Mouse (Mus musculus): ENCODE measurements around the gene Gm21983. TPM values are rescaled to one million over a fixed set of nuclear protein-coding genes. Genes with fewer than 3 reads are reported as not detected.

Gene Gm21983
- polyA plus RNA-seq, 1 experiment from 2014 or later: 0.20 TPM

GRCm38 (mm10) chr7:27179217-27179918 lies 1.5 kb downstream of the Gm21983 start:
- Histone ChIP-seq H3K27ac (peak overlapping the region; percentile 90), H3K4me3 (peak overlapping the region; percentile 63), H3K4me1 (replicated peaks) (peaks cover 19% of the 10 kb centered on the region), H3K9me3 (no peaks in the 10 kb centered on the region), H3K36me3 (peaks cover 31% of the 10 kb centered on the region), H3K27me3 (ENCODE audit: insufficient read depth, poor library complexity, severe bottlenecking) (no peaks in the 10 kb centered on the region)
- WGBS: 48% methylated on average over 16 of the region's 16 CpGs
- no peak for DNase-seq (ENCODE audit: low spot score)

- under 1% methylated on average over 53 of the region's 53 CpGs for WGBS
Observed at GRCm38 (mm10) chr7:27178324-27179216, 2.3 kb downstream of the Gm21983 start, which contains the start of gene Rab4b. Gene Rab4b (minus strand): TSS chr7:27178896.

GRCm38 (mm10) chr7:27177942-27178323 lies 3.0 kb downstream of the Gm21983 start:
- WGBS: 24% methylated on average over 4 of the region's 4 CpGs
- Histone ChIP-seq H3K27me3 (ENCODE audit: insufficient read depth, poor library complexity, severe bottlenecking) (no peaks in the 10 kb centered on the region), H3K4me1 (replicated peaks) (peaks cover 19% of the 10 kb centered on the region), H3K4me3 (peak overlapping the region; percentile 63), H3K36me3 (peaks cover 32% of the 10 kb centered on the region), H3K27ac (peak overlapping the region; percentile 90), H3K9me3 (no peaks in the 10 kb centered on the region)
- no peak for DNase-seq (ENCODE audit: low spot score)

More at GRCm38 (mm10) chr7:27178324-27179216, 2.3 kb downstream of the Gm21983 start, which contains the start of gene Rab4b:
- no peaks in the 10 kb centered on the region for H3K9me3 ChIP-seq
- peaks cover 19% of the 10 kb centered on the region for H3K4me1 ChIP-seq (replicated peaks)
- no peaks in the 10 kb centered on the region for H3K27me3 ChIP-seq (ENCODE audit: insufficient read depth, poor library complexity, severe bottlenecking)
- peak; percentile 100 for DNase-seq (ENCODE audit: low spot score)
- peak within 1 kb of the TSS; percentile 90 for H3K27ac ChIP-seq
- H3K36me3 ChIP-seq: peaks cover 33% of the 10 kb centered on the region
- H3K4me3 ChIP-seq: peak within 1 kb of the TSS; percentile 63

- no peak for DNase-seq (ENCODE audit: low spot score)
- Histone ChIP-seq H3K27me3 (ENCODE audit: insufficient read depth, poor library complexity, severe bottlenecking) (no peaks in the 10 kb centered on the region), H3K4me1 (replicated peaks) (peaks cover 16% of the 10 kb centered on the region), H3K9me3 (no peaks in the 10 kb centered on the region), H3K27ac (no peak overlapping the region), H3K36me3 (peaks cover 52% of the 10 kb centered on the region), H3K4me3 (no peak overlapping the region)
- WGBS: 95% methylated on average over 7 of the region's 7 CpGs
Observed at GRCm38 (mm10) chr7:27174896-27175295, 6.0 kb downstream of the Gm21983 start.

- 90% methylated on average over 15 of the region's 15 CpGs for WGBS
- no peaks in the 10 kb centered on the region for H3K27me3 ChIP-seq (ENCODE audit: insufficient read depth, poor library complexity, severe bottlenecking)
- no peaks in the 10 kb centered on the region for H3K9me3 ChIP-seq
- no peak overlapping the region for H3K27ac ChIP-seq
- peaks cover 52% of the 10 kb centered on the region for H3K36me3 ChIP-seq
- peaks cover 12% of the 10 kb centered on the region for H3K4me1 ChIP-seq (replicated peaks)
- DNase-seq (ENCODE audit: low spot score): no peak
- H3K4me3 ChIP-seq: no peak overlapping the region
Observed at GRCm38 (mm10) chr7:27174496-27174895, 6.4 kb downstream of the Gm21983 start.

GRCm38 (mm10) chr7:27170981-27171380 lies 9.9 kb downstream of the Gm21983 start:
- Histone ChIP-seq H3K36me3 (peaks cover 55% of the 10 kb centered on the region), H3K4me3 (no peak overlapping the region), H3K27ac (no peak overlapping the region), H3K27me3 (ENCODE audit: insufficient read depth, poor library complexity, severe bottlenecking) (no peaks in the 10 kb centered on the region), H3K9me3 (no peaks in the 10 kb centered on the region), H3K4me1 (replicated peaks) (peaks cover 7% of the 10 kb centered on the region)
- 89% methylated on average over 3 of the region's 3 CpGs for WGBS
- DNase-seq (ENCODE audit: low spot score): no peak

- Histone ChIP-seq H3K36me3 (peaks cover 54% of the 10 kb centered on the region), H3K4me3 (no peak overlapping the region)
Observed at GRCm38 (mm10) chr7:27168371-27168770, 12.5 kb downstream of the Gm21983 start.

GRCm38 (mm10) chr7:27167475-27168094 lies 13.3 kb downstream of the Gm21983 start:
- WGBS: 78% methylated on average over 11 of the region's 11 CpGs
- Histone ChIP-seq H3K27ac (peak overlapping the region; percentile 99), H3K4me3 (peak overlapping the region; percentile 69), H3K4me1 (replicated peaks) (peaks cover 41% of the 10 kb centered on the region), H3K27me3 (ENCODE audit: insufficient read depth, poor library complexity, severe bottlenecking) (no peaks in the 10 kb centered on the region), H3K36me3 (peaks cover 54% of the 10 kb centered on the region), H3K9me3 (no peaks in the 10 kb centered on the region)
- DNase-seq (ENCODE audit: low spot score): no peak

More at GRCm38 (mm10) chr7:27168371-27168770, 12.5 kb downstream of the Gm21983 start:
- no peaks in the 10 kb centered on the region for H3K9me3 ChIP-seq
- 90% methylated on average over 5 of the region's 5 CpGs for WGBS
- no peaks in the 10 kb centered on the region for H3K27me3 ChIP-seq (ENCODE audit: insufficient read depth, poor library complexity, severe bottlenecking)
- no peak for DNase-seq (ENCODE audit: low spot score)
- no peak overlapping the region for H3K27ac ChIP-seq
- peaks cover 33% of the 10 kb centered on the region for H3K4me1 ChIP-seq (replicated peaks)

GRCm38 (mm10) chr7:27166614-27167474 lies 14.0 kb downstream of the Gm21983 start, which contains the start of gene Egln2:
Gene Egln2 (minus strand): TSS chr7:27166802.
- H3K36me3 ChIP-seq: peaks cover 54% of the 10 kb centered on the region
- H3K4me1 ChIP-seq (replicated peaks): peaks cover 48% of the 10 kb centered on the region
- peak within 1 kb of the TSS; percentile 69 for H3K4me3 ChIP-seq
- no peaks in the 10 kb centered on the region for H3K9me3 ChIP-seq
- peak; percentile 95 for DNase-seq (ENCODE audit: low spot score)
- H3K27me3 ChIP-seq (ENCODE audit: insufficient read depth, poor library complexity, severe bottlenecking): no peaks in the 10 kb centered on the region
- peak within 1 kb of the TSS; percentile 99 for H3K27ac ChIP-seq
- 2% methylated on average over 61 of the region's 61 CpGs for WGBS

GRCm38 (mm10) chr7:27166229-27166613 lies 14.7 kb downstream of the Gm21983 start:
- WGBS: under 1% methylated on average over 43 of the region's 43 CpGs
- Histone ChIP-seq H3K4me1 (replicated peaks) (peaks cover 54% of the 10 kb centered on the region), H3K27me3 (ENCODE audit: insufficient read depth, poor library complexity, severe bottlenecking) (no peaks in the 10 kb centered on the region), H3K36me3 (peaks cover 54% of the 10 kb centered on the region), H3K4me3 (peak overlapping the region; percentile 69), H3K27ac (peak overlapping the region; percentile 99), H3K9me3 (no peaks in the 10 kb centered on the region)
- DNase-seq (ENCODE audit: low spot score): peak; percentile 85

- H3K27ac ChIP-seq: peak overlapping the region; percentile 99
- H3K36me3 ChIP-seq: peaks cover 54% of the 10 kb centered on the region
- DNase-seq (ENCODE audit: low spot score): peak; percentile 23
- peaks cover 60% of the 10 kb centered on the region for H3K4me1 ChIP-seq (replicated peaks)
- H3K27me3 ChIP-seq (ENCODE audit: insufficient read depth, poor library complexity, severe bottlenecking): no peaks in the 10 kb centered on the region
- peak overlapping the region; percentile 69 for H3K4me3 ChIP-seq
- WGBS: 5% methylated on average over 8 of the region's 8 CpGs
- H3K9me3 ChIP-seq: no peaks in the 10 kb centered on the region
Observed at GRCm38 (mm10) chr7:27165696-27166095, 15.2 kb downstream of the Gm21983 start.
